Mouse (Mus musculus) G1E (cell line): Measurements from ENCODE around the gene Slc26a3. TPM values are rescaled to one million over a fixed set of nuclear protein-coding genes. Genes with fewer than 3 reads are reported as not detected.

Source experiments
- ATAC-seq: 2 replicates; pipeline ENCODE4 v1.8.0; 2016; ENCODE audit warnings: mild to moderate bottlenecking; ENCODE audit not compliant: insufficient number of reproducible peaks, poor library complexity, low FRiP score, severe bottlenecking; ENCODE audit errors: extremely low read depth
- DNase-seq: peaks from one replicate; pipeline ENCODE4 v3.0.0; 2012; ENCODE audit warnings: low spot score
- H3K27me3 ChIP-seq: 2 replicates; pipeline ENCODE4 v1.6.1; 2012; ENCODE audit warnings: mild to moderate bottlenecking, low read length, inconsistent platforms; ENCODE audit not compliant: insufficient read depth
- H3K36me3 ChIP-seq: replicated peaks from 2 replicates; pipeline ENCODE3; 2012; ENCODE audit warnings: mild to moderate bottlenecking, inconsistent platforms
- H3K4me1 ChIP-seq: 2 replicates; pipeline ENCODE4 v1.6.1; 2012; ENCODE audit warnings: low read depth, low read length, inconsistent platforms, mixed read lengths; ENCODE audit not compliant: insufficient read depth
- H3K4me3 ChIP-seq: 2 replicates; pipeline ENCODE4 v1.5.1; 2012; ENCODE audit warnings: low read depth, mild to moderate bottlenecking, inconsistent platforms, low read length, moderate library complexity, mixed read lengths
- H3K9me3 ChIP-seq: replicated peaks from 2 replicates; pipeline ENCODE4 v1.6.1; 2012; ENCODE audit warnings: inconsistent platforms
- CTCF ChIP-seq: IDR thresholded peaks from 2 replicates; pipeline ENCODE4 v1.5.1; 2012; ENCODE audit warnings: low read depth, low read length, inconsistent platforms, mixed read lengths
- GATA1 ChIP-seq: IDR thresholded peaks from 2 replicates; pipeline ENCODE4 v1.6.1; 2012; ENCODE audit warnings: borderline replicate concordance, low read length, inconsistent platforms, mixed read lengths
- GATA2 ChIP-seq: IDR thresholded peaks from 2 replicates; pipeline ENCODE4 v1.6.1; 2012; ENCODE audit warnings: low read depth, low read length, inconsistent platforms, borderline replicate concordance
- POLR2AphosphoS5 ChIP-seq: IDR thresholded peaks from 2 replicates; pipeline ENCODE4 v1.6.1; 2012; ENCODE audit warnings: low read depth, low read length, inconsistent platforms; ENCODE audit not compliant: insufficient replicate concordance
- TAL1 ChIP-seq: conservative IDR thresholded peaks from 2 replicates; pipeline ENCODE4 v1.6.1; 2012; ENCODE audit warnings: low read depth, low read length, inconsistent platforms, mixed read lengths
- polyA plus RNA-seq: library from polyadenylated mRNA; stranded (reverse); fragments of >175 nt; gene quantifications from 2 replicates; pipeline ENCODE4 v1.2.3, GENCODE M21; 2012
- total RNA-seq, 2 experiments: library from RNA; stranded (forward) in 1 of 2; stranded (reverse) in 1 of 2; fragments of 200-1000 nt in 1 of 2; fragments of >200 nt in 1 of 2; fragmentation: Nextera tagmentation in 1 of 2; gene quantifications; 2 replicates each; pipeline ENCODE4 v1.2.3; 2014 to 2017

Slc26a3 gene
- total and polyA plus RNA-seq, 3 experiments, result 0.66 TPM; not detected in 2

DNA sequence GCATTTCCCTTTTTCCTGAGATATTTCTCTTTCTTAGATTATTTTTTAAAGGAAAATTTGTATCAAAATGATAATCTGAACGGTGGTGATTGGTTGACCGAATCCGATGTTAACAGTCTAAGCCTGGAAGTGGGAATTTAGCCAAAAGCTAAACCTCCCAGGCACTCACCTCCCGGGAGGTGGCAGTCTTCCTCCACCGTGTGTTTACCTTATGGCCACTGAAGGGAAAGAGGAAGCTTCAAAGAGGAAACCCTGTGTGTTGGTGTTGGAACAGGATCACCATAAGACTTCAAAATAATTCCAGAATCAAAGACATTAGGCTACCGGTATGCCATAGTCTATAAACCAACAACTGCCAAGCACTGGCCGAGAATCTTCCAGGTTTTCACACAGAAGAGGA, 21.0 kb upstream of the Slc26a3 start:
- Histone ChIP-seq H3K27me3 (peaks cover 6% of the 10 kb centered on the region; the same call in 1 of the 2 replicates), H3K9me3 (no peaks in the 10 kb centered on the region), H3K36me3 (no peaks in the 10 kb centered on the region), H3K4me1 (peaks cover 5% of the 10 kb centered on the region; the same call in 1 of the 2 replicates), H3K4me3 (no peak overlapping the region)
- TF ChIP-seq POLR2AphosphoS5 (no peak), GATA2 (no peak), TAL1 (no peak), GATA1 (no peak), CTCF (no peak)
- no peak for ATAC-seq
- DNase-seq, result no peak

DNA sequence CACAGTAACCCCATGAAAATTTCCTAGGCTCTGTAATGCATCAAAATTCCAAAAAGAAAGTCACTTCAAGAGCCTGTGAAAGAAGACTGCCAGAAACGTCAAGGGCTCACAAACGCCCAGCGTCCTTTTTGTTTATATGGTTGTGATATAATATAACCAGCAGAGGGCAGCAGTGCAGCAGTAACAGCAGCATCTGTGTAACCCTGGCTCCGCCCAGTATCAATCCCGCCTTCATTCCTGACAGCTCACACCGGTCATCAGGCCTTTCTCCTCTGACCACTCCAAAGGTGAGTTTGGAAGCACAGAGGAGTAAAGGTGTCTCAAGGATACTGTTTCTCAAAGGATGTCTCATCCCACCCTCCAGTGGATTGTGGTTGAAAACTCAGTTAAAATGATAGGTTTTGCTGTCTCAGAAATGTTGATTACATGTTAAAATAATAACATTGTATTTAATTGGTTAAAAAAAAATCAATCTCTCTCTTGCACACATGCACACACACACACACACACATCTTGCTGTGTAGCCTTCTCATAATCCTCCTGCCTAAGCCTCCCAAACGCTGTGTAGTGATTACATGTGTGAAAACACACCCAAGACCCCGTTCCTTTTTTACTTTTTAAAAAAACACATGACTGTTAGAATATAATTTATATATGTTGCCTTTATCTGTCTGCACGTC, 15.9 kb upstream of the Slc26a3 start:
- no peak for TF ChIP-seq POLR2AphosphoS5
- no peak for TF ChIP-seq GATA2
- no peak for TF ChIP-seq TAL1
- peak; percentile 69; the same call in 1 of the 2 replicates for TF ChIP-seq CTCF
- no peaks in the 10 kb centered on the region for H3K9me3 ChIP-seq
- H3K36me3 ChIP-seq, result no peaks in the 10 kb centered on the region
- DNase-seq (peak; percentile 29), ATAC-seq (peak; percentile 51)
- H3K4me1 ChIP-seq, result peaks cover 25% of the 10 kb centered on the region; the same call in 1 of the 2 replicates
- H3K4me3 ChIP-seq, result no peak overlapping the region
- peaks cover 6% of the 10 kb centered on the region for H3K27me3 ChIP-seq

DNA sequence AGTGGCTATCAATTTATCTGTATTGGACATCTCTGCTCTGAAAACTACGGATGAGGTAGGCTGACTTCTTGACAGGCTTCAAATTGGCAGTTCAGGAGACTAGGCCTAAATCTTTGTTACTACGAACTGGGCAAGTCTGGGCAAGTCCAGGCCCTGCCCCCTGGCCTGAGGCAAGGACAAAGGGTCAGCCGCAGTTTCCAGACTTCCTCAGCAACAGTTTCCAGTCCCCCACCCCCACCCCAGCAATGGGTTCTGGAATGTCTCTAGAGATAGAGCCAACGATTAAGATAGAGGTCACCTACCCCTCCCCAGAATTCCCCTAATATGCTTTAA, 15.4 kb upstream of the Slc26a3 start:
- no peak for DNase-seq
- H3K4me1 ChIP-seq, result peaks cover 25% of the 10 kb centered on the region; the same call in 1 of the 2 replicates
- no peak for TF ChIP-seq CTCF
- TF ChIP-seq GATA2, result no peak
- TF ChIP-seq GATA1, result no peak
- TF ChIP-seq POLR2AphosphoS5, result no peak
- no peak for TF ChIP-seq TAL1
- H3K4me3 ChIP-seq, result no peak overlapping the region
- peaks cover 6% of the 10 kb centered on the region for H3K27me3 ChIP-seq
- H3K9me3 ChIP-seq, result no peaks in the 10 kb centered on the region
- H3K36me3 ChIP-seq, result no peaks in the 10 kb centered on the region
- no peak for ATAC-seq

DNA sequence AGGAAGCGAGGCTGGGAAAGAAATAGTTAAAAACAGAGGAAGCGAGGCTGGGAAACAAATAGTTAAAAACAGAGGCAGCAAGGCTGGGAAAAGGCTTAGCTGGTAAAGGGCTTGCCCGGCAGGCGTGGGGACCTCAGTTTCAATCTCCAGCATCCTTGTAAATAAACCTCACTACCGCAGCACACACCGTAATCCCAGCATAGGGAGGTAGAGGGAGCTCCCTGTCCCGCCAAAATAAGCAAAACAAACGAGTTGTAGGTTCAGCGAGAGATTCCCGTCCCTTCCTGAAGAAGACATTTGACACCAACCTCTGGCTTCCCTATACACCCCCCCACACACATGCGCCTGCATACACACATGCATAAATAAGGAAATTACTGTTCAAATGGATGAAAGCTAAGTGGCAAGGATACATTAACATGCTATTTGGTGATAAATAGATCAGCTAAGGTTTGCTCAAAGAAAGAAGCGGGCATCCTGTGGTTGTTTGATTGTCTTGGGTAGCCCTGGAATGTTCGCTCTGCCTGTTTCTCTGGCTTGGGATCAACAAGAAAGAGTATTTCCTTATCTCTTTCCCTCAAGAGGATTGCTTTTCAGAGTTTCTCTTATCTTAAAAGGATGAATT, 14.2 kb upstream of the Slc26a3 start:
- DNase-seq (no peak), ATAC-seq (no peak)
- Histone ChIP-seq H3K4me1 (peaks cover 25% of the 10 kb centered on the region; the same call in 1 of the 2 replicates), H3K9me3 (no peaks in the 10 kb centered on the region), H3K36me3 (no peaks in the 10 kb centered on the region), H3K27me3 (peaks cover 9% of the 10 kb centered on the region), H3K4me3 (no peak overlapping the region)
- no peak for TF ChIP-seq POLR2AphosphoS5
- no peak for TF ChIP-seq TAL1
- TF ChIP-seq GATA2, result no peak
- no peak for TF ChIP-seq GATA1
- no peak for TF ChIP-seq CTCF

DNA sequence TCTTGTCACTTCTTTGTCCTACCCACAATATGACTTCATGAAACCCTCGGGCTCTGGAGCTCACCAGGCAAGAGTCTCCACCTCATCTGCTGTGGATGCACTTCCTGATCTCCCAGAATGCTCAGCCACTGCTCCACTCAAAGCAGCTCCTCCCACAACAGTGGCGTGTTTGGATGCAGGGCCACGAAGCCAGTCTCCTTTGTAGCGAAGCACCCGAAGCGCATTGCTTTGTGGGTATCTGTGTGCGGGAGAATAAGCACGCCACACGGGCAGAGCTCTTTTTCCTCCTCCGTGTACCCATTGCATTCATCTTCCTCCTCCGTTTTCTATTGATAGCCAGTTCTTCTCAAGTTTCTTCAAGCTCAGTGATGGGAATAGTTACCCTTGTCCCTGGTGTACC, 13.4 kb upstream of the Slc26a3 start:
- TF ChIP-seq GATA1 (no peak), CTCF (no peak), GATA2 (no peak), TAL1 (no peak), POLR2AphosphoS5 (no peak)
- Histone ChIP-seq H3K27me3 (peaks cover 9% of the 10 kb centered on the region), H3K4me3 (no peak overlapping the region), H3K4me1 (peaks cover 25% of the 10 kb centered on the region; the same call in 1 of the 2 replicates), H3K36me3 (no peaks in the 10 kb centered on the region), H3K9me3 (no peaks in the 10 kb centered on the region)
- ATAC-seq, result no peak
- no peak for DNase-seq

DNA sequence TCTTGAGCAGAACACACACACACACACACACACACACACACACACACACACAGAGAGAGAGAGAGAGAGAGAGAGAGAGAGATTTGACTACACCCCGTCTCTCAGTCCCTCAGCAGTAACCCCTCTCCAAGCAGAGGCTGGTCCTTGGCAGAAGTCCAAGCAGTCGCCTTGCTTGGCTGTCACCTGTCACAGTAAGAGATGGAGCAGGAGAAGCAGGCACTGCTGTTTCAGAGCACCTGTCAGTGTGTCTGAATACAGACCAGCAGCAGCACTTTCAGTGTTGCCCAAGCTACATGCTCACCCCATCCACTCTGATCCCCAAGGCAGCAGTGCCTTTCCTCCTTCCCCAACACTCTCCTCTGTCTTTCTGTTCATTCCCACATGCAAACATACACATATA, 9.8 kb upstream of the Slc26a3 start:
- TF ChIP-seq GATA1 (no peak), TAL1 (no peak), GATA2 (no peak), POLR2AphosphoS5 (no peak), CTCF (no peak)
- Histone ChIP-seq H3K36me3 (no peaks in the 10 kb centered on the region), H3K27me3 (peaks cover 20% of the 10 kb centered on the region), H3K4me1 (peaks cover 11% of the 10 kb centered on the region; the same call in 1 of the 2 replicates), H3K4me3 (no peak overlapping the region), H3K9me3 (no peaks in the 10 kb centered on the region)
- DNase-seq (no peak), ATAC-seq (no peak)
